Mouse (Mus musculus): ENCODE measurements around the gene Olfr1475. TPM values are rescaled to one million over a fixed set of nuclear protein-coding genes. Genes with fewer than 3 reads are reported as not detected.
"Not testable (repeated sequence)": the region's sequence is repeated elsewhere in the genome, so short reads cannot be mapped to it uniquely, and the experiment has no call there.

Olfr1475 gene
- not detected in 2 replicates for polyA plus RNA-seq (2015; fragmentation: Nextera tagmentation; extraction: Ambion mirVana)

DNA sequence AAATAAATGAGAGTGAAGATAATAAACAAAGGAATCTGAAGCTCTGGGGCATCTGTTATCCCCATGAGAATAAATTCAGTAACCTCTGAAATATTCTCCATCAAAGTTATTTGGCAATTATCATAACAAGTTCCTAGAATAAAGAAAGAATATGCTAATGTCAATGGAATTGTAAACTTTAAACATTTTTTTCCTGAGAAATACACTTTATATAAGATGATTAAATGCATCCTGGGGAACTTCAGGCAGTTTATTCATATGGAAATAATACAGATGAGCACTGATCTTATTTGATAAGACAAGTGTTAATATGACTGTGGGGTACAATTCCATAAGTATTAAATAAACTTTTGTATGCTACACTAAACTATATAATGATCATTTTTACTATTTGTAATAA is at the start of gene Olfr1475:
Olfr1475 (minus strand) TSS at position 101 of the 400 bp plus-strand sequence.
- H3K4me1 ChIP-seq, result no peaks in the 10 kb centered on the region
- no peak within 1 kb of the TSS for H3K9ac ChIP-seq
- H3K27ac ChIP-seq, result no peak within 1 kb of the TSS
- H3K36me3 ChIP-seq (ENCODE audit: poor library complexity, severe bottlenecking), result no peaks in the 10 kb centered on the region
- H3K4me2 ChIP-seq, result no peak within 1 kb of the TSS
- no peak within 1 kb of the TSS for H3K4me3 ChIP-seq
- no peak for ATAC-seq
- no peaks in the 10 kb centered on the region for H3K27me3 ChIP-seq
- H3K9me3 ChIP-seq (replicated peaks), result 0 out of 2 replicates have a peak, but pooled peaks cover 3% of the 10 kb centered on the region

DNA sequence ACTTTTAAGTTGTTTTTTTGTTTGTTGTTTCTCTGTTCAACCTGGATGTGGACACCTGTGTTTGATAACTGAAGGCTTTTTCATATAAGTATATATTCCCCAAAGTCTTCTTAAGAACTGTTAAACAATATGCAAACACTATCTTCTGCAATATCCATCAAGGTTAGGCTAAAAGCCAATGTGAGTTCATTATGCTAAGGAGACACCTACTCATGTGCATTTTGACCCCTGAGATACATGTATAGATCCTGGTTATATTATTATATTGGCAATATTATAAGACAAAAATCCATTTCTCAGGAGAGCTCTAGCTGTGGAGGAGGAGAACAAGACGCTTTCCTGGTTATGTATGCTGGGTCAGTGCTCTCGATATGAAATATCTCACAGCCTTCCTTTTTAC is 47.6 kb upstream of the Olfr1475 start, which contains the start of gene Olfr1480:
Olfr1480 (plus strand) TSS at position 301 of the 400 bp plus-strand sequence.
- no peaks in the 10 kb centered on the region for H3K27me3 ChIP-seq

DNA sequence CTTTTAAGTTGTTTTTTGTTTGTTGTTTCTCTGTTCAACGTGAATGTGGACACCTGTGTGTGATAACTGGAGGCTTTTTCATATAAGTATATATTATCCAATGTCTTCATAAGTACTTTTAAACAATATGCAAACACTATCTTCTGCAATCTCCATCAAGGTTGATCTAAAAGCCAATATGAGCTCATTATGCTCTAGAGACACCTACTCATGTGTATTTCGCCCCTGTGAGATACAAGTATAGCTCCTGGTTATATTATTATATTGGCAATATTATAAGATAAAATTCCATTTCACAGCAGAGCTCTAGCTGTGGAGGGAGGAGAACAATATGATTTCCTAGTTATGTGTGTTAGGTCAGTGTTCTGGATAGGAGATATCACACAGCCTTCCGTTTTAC is 20.2 kb upstream of the Olfr1475 start, which contains the start of gene Olfr1477:
Olfr1477 (plus strand) TSS at position 301 of the 400 bp plus-strand sequence.
- Histone ChIP-seq H3K4me1 (no peaks in the 10 kb centered on the region), H3K36me3 (ENCODE audit: poor library complexity, severe bottlenecking) (no peaks in the 10 kb centered on the region), H3K27me3 (no peaks in the 10 kb centered on the region), H3K9me3 (replicated peaks) (peaks cover 11% of the 10 kb centered on the region), H3K27ac (no peak within 1 kb of the TSS), H3K9ac (no peak within 1 kb of the TSS), H3K4me3 (no peak within 1 kb of the TSS), H3K4me2 (no peak within 1 kb of the TSS)
- no peak for ATAC-seq
- 74% methylated on average over 3 of the region's 3 CpGs for WGBS

More for the DNA sequence above, 47.6 kb upstream of the Olfr1475 start, which contains the start of gene Olfr1480:
- Histone ChIP-seq H3K9me3 (replicated peaks) (peaks cover 22% of the 10 kb centered on the region), H3K4me1 (no peaks in the 10 kb centered on the region), H3K4me3 (no peak within 1 kb of the TSS), H3K36me3 (ENCODE audit: poor library complexity, severe bottlenecking) (no peaks in the 10 kb centered on the region), H3K27ac (no peak within 1 kb of the TSS), H3K9ac (no peak within 1 kb of the TSS), H3K4me2 (no peak within 1 kb of the TSS)
- WGBS, result 93% methylated on average over 2 of the region's 2 CpGs
- no peak for ATAC-seq

DNA sequence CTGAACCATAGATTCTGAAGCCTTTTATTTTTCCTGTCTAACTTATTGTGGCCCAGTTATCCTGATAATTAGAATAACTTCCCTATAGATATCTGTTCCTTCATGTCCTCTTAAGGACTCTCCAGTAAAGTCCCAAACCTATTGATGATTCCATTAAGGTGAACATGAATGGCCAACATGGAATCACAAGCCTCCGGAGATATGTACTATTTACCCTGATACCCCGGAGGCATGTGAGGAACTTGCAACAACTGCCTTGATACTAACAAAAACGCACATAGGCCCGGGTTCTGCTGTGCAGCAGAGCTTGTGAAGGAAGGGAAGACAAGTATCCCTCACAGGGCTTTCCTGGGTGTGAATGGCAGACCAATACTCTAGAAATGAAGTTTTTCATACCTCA is 10.7 kb downstream of the Olfr1475 start, which contains the start of gene Olfr1474:
Olfr1474 (plus strand) TSS at position 301 of the 400 bp plus-strand sequence.
- H3K4me1 ChIP-seq; ATAC-seq; H3K27ac ChIP-seq; H3K27me3 ChIP-seq; H3K4me2 ChIP-seq; H3K9me3 ChIP-seq (replicated peaks); H3K9ac ChIP-seq; H3K4me3 ChIP-seq; H3K36me3 ChIP-seq (ENCODE audit: poor library complexity, severe bottlenecking): not testable (repeated sequence)
- 81% methylated on average over 4 of the region's 4 CpGs for WGBS

DNA sequence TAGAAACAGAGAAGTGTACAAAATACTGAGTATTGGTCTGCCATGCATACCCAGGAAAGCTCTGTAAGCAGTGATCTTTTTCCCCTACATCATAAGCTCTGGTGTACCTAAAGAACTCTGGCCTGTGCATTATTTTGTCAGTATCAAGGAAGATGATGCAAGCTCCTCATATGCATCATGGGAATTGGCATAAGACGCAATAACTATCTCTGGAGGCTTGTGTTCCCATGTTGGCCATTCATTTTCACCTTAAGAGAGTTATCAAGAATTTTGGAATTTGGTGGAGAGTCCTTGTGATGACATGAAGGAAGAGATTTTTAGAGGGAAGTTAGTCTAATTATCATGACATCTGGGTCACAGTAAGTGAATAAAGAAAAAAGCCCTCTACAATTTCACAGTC is 24.0 kb downstream of the Olfr1475 start, which contains the start of gene Olfr1472:
Olfr1472 (minus strand) TSS at position 101 of the 400 bp plus-strand sequence.
- H3K27me3 ChIP-seq, result no peaks in the 10 kb centered on the region
- no peak within 1 kb of the TSS for H3K27ac ChIP-seq
- H3K36me3 ChIP-seq (ENCODE audit: poor library complexity, severe bottlenecking), result no peaks in the 10 kb centered on the region
- no peak within 1 kb of the TSS for H3K4me3 ChIP-seq
- WGBS, result 90% methylated on average over 1 of the region's 1 CpGs
- no peak for ATAC-seq
- H3K9ac ChIP-seq, result no peak within 1 kb of the TSS
- no peak within 1 kb of the TSS for H3K4me2 ChIP-seq
- peaks cover 27% of the 10 kb centered on the region for H3K9me3 ChIP-seq (replicated peaks)
- no peaks in the 10 kb centered on the region for H3K4me1 ChIP-seq

DNA sequence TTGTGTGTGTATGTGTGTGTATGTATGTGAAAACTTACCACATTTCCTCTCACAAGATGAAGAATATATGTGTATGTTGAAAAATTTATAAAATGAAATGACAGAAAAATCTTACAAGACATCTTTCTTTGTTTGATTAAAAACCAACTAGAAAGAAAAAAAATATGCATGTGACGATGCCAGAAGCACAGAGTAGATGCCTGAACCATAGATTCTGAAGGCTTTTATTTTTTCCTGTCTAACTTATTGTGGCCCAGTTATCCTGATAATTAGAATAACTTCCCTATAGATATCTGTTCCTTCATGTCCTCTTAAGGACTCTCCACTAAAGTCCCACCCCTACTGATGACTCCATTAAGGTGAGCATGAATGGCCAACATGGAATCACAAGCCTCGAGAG is 36.9 kb downstream of the Olfr1475 start, which contains the start of gene Olfr1471:
Olfr1471 (plus strand) TSS at position 301 of the 400 bp plus-strand sequence.
- not testable (repeated sequence) for H3K4me2 ChIP-seq; H3K4me1 ChIP-seq; H3K27ac ChIP-seq; H3K27me3 ChIP-seq; H3K4me3 ChIP-seq; H3K9ac ChIP-seq; ATAC-seq; H3K36me3 ChIP-seq (ENCODE audit: poor library complexity, severe bottlenecking); H3K9me3 ChIP-seq (replicated peaks)
- 72% methylated on average over 2 of the region's 2 CpGs for WGBS

Other genes with a start within 250 kb of the Olfr1475 start
- gene Olfr1463, start 248.9 kb downstream of the Olfr1475 start, polyA plus RNA-seq (2015; fragmentation: Nextera tagmentation; extraction: Ambion mirVana), result not detected in 2 replicates
- gene Olfr1465, start 164.7 kb downstream of the Olfr1475 start, polyA plus RNA-seq (2015; fragmentation: Nextera tagmentation; extraction: Ambion mirVana), result not detected in 2 replicates
- gene Olfr1466, start 141.3 kb downstream of the Olfr1475 start, polyA plus RNA-seq (2015; fragmentation: Nextera tagmentation; extraction: Ambion mirVana), result not detected in 2 replicates
- not detected in 2 replicates for gene Olfr1467, start 118.0 kb downstream of the Olfr1475 start, polyA plus RNA-seq (2015; fragmentation: Nextera tagmentation; extraction: Ambion mirVana)
- gene Olfr1469, start 72.3 kb downstream of the Olfr1475 start, polyA plus RNA-seq (2015; fragmentation: Nextera tagmentation; extraction: Ambion mirVana), result not detected in 2 replicates
- gene Olfr1471, start 36.8 kb downstream of the Olfr1475 start, polyA plus RNA-seq (2015; fragmentation: Nextera tagmentation; extraction: Ambion mirVana), result not detected in 2 replicates
- not detected in 2 replicates for gene Olfr1472, start 24.1 kb downstream of the Olfr1475 start, polyA plus RNA-seq (2015; fragmentation: Nextera tagmentation; extraction: Ambion mirVana)
- gene Olfr1474, start 10.6 kb downstream of the Olfr1475 start, polyA plus RNA-seq (2015; fragmentation: Nextera tagmentation; extraction: Ambion mirVana), result not detected in 2 replicates
- gene Olfr1477, start 20.4 kb upstream of the Olfr1475 start, polyA plus RNA-seq (2015; fragmentation: Nextera tagmentation; extraction: Ambion mirVana), result not detected in 2 replicates
- not detected in 2 replicates for gene Olfr1480, start 47.7 kb upstream of the Olfr1475 start, polyA plus RNA-seq (2015; fragmentation: Nextera tagmentation; extraction: Ambion mirVana)
- not detected in 2 replicates for gene Olfr1484, start 103.3 kb upstream of the Olfr1475 start, polyA plus RNA-seq (2015; fragmentation: Nextera tagmentation; extraction: Ambion mirVana)
- gene Olfr1487, start 137.2 kb upstream of the Olfr1475 start, polyA plus RNA-seq (2015; fragmentation: Nextera tagmentation; extraction: Ambion mirVana), result not detected in 2 replicates
- gene Olfr1489, start 151.4 kb upstream of the Olfr1475 start, polyA plus RNA-seq (2015; fragmentation: Nextera tagmentation; extraction: Ambion mirVana), result not detected in 2 replicates
- gene Olfr1490, start 170.9 kb upstream of the Olfr1475 start, polyA plus RNA-seq (2015; fragmentation: Nextera tagmentation; extraction: Ambion mirVana), result not detected in 2 replicates
- gene Olfr1491, start 217.1 kb upstream of the Olfr1475 start, polyA plus RNA-seq (2015; fragmentation: Nextera tagmentation; extraction: Ambion mirVana), result not detected in 2 replicates
- not detected in 2 replicates for gene Olfr1493-ps1, start 243.1 kb upstream of the Olfr1475 start, polyA plus RNA-seq (2015; fragmentation: Nextera tagmentation; extraction: Ambion mirVana)

All from forebrain, embryonic 13.5 days (tissue).